Mouse (Mus musculus) thymus, postnatal 0 days (tissue): ENCODE measurements around the gene Tcf20. TPM values are rescaled to one million over a fixed set of nuclear protein-coding genes. Genes with fewer than 3 reads are reported as not detected.
"Not testable (repeated sequence)": the region's sequence is repeated elsewhere in the genome, so short reads cannot be mapped to it uniquely, and the experiment has no call there.

Source experiments
- DNase-seq: peaks from one replicate; pipeline ENCODE4 v3.0.0-alpha.2; 2015; ENCODE audit warnings: low spot score
- polyA plus RNA-seq: library from polyadenylated mRNA; unstranded; fragments of >200 nt; fragmentation: Nextera tagmentation; extraction: Ambion mirVana; gene quantifications from 2 replicates; pipeline ENCODE4 v1.2.1, GENCODE M21; 2015

The Tcf20 gene
- polyA plus RNA-seq, 1 experiment from 2014 or later = 13.1 TPM

DNA sequence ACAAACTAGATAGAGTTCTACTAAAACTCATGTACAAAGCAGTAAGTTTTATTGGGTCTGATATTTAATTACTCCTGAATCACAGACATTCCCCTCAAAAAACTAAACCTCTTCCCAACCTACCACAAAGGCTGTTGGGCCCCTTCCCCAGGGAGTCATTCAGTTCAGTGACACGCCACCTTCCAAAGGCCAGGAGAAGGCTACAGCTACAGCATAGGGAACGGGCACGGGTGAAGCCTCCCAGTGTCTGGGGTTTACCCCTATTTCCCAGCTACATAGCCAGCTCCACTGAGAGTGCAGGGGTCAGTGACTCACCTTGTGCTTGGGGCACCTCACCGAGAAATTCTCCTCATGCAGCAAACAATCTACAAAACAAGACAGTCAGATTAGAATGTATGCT lies 172.4 kb downstream of the Tcf20 start:
- DNase-seq = no peak

DNA sequence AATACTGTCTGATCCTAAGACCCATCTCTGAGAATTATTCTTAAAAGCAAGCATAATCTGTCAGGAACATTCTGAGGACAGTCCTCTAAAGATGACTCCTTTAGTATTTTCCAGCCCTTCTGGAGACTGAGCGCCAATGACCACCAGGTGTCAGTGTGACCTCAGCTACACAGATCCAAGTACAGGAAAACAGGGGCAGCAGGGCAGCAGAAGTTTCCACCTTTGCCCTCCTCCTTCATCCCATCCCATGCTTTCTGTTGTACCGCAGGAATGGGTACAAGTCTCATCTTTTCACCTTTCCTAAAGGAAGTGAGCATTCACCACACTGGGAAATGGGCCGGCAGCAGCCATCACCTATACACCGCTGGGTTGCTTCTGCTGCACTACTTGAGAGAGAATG lies 172.9 kb downstream of the Tcf20 start:
- DNase-seq = peak; percentile 45

DNA sequence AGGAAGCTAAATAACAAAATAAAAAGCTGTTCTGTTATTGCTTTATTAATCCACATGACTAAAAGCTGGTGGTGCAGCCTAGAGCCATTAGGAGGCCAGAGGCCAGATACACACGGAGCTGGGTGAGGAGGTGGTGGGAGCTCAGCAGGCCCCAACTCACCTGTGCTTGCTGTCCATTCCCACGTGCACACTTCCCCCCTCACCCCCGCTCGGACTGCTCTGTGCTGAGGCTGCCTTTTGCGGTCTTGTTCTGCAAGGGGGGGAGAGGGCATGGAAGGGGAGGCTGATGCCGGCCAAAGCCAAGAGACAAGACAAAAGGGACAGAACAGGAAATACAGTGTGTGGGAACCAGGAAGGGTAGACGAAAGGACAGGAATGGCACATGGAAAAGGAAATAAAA lies 173.4 kb downstream of the Tcf20 start:
- no peak for DNase-seq

DNA sequence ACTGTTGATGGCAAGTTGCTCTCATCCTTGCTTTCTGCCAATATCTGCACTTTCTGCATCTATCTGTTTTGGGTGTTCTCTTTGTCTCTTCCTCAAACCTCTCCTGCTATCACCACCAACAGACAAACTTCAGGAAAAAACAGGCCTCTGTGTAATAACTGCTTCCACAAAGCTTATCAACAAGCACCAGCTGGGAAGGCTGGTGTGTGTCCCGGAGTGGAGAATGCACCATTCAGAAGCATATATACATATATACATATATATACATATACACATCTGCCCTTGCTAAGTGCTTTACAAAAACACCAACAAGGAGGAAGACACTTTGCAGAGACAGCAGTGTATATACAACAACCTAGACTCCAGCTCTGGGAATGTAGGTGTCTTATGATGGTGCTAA lies 177.1 kb downstream of the Tcf20 start:
- no peak for DNase-seq

DNA sequence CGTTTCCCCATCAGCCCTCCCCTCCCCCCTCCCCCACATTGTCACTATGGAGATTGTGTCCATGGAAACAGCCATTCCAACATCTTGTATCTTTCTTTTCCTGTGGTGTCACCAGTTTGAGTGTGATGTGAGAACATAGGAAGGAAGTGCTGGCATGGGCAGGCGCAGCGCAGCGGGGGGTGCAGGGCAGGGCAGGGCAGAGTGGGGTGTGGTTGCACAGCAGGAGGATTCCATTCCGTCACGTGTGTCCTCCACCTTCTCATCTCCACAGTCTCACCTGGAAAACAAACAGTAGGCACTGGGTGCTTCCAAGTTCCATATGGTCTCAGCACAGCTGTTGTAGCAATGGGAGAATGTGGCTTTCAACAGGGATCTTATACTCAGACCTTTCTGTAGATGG lies 178.2 kb downstream of the Tcf20 start:
- DNase-seq = no peak

DNA sequence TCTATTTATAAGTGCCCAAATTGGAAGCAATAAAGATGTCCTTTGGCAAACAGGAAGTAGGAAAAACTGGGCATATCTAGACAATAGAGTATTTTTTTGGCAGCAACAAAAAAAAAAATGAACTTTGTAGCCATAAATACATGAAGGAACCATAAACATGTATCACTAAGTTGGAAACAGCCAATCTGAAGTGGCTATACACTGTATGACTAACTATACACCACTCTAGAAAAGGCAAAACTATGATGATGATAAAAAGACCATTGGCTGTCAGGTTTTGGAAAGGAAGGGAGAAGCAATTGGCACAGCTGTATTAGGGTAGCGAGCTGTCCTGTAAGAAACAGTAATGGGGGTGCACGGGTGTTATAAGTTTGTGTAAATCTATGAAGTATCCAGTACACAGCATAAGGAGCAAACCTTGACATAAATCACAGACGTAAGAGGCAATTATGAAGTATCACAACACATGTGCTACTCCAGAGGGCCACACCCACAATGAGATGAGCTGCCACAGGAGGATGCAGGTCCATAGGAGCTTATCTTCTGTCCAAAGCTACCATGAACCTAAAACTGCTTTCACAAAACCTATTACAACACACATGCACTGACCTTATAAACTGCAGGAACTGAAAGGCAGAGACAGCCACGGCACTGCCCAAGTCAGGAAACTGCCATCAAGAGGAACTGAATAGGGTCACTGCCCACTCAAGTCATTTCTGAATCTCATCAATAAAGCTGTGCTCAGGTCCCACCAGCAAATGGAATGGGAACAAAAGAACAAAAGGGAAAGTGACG lies 180.5 kb downstream of the Tcf20 start:
- no peak for DNase-seq

DNA sequence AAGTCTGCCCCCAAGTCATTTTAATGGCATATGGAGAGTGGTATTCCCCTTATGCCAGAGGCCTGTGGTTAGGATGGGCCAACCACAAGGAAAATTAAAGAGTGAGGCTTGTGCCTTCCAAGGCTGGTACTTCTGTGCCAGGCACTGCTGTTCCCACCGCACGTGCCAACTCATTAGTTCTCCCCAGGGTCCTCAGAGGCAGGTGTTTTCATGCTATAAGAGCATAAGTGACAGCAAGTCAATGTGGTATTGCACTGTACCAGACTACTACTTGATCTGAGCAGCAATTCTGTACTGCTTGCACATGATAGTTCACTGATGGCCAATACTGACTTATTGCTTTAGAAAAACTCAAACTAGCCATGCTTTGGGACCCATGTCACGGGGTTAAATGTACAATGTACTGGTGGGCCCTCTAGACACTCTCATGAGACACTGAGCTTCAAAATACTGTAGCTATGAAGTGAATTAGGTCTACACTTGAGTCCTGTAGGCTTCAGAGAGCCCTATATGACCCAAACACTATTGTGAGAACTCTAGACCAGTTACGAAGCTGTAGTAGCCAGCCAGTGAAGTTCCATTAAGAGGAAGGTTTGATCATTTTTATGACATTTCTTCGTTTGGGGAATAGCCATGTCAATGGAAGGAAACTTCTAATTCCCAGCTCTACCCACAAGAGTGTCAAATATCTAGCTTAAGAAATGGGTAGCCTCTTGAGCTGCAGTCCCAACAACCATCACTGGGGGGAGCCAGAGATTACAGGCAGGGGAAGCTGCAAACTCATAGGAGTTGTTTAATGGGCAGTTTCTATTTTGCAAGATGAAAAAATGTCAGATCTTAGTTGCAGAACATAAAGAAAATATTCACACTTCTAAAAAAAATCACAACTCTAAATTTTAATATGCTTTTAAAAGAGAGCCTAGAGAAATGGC lies 182.7 kb downstream of the Tcf20 start:
- DNase-seq = peak; percentile 77

DNA sequence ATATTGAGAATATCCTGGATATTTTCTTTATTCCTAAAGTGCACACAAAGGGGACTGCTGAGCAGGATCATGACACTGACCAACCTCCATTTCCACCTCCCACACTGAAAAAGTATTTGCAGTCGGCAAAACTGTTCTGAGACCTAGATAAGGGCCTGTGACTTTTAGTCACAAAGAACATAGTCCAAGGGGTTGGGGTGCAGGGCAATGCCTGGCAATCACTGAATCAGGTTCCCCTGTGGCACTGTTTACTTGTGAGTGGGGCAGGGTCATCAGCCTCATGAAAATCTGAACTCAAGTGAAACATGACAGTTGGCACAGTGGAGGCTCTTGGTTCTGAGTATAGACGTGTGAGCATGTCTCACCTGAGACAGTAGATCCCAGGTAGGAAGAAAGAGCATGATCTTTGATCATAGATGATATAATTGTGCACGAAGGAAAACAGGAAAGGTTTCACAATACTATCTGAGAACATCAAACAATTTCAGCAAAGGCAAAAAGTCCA lies 191.7 kb downstream of the Tcf20 start:
- DNase-seq = no peak

DNA sequence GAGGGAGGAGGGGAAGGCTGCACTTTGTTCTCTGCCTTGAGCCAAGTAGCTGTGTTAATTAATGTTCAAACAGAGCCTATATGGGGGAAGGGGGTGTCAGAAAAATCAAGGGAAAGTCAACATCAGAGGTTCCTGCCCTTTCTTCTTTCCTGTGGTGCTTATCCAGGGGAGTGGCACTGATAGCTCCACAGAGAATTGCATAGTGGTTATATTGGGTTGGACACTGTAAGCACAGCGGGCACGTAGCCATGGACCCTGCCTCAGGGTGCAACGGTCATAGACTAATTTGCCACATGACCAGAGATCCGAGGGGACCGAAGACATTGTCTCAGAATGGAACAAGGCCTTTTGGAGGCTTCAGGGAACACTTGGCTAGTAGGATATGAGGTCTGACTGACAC lies 193.4 kb downstream of the Tcf20 start, which contains the start of gene Cyp2d26:
Gene Cyp2d26 (minus strand): TSS at position 18 of the 400 bp plus-strand sequence.
- DNase-seq = no peak

DNA sequence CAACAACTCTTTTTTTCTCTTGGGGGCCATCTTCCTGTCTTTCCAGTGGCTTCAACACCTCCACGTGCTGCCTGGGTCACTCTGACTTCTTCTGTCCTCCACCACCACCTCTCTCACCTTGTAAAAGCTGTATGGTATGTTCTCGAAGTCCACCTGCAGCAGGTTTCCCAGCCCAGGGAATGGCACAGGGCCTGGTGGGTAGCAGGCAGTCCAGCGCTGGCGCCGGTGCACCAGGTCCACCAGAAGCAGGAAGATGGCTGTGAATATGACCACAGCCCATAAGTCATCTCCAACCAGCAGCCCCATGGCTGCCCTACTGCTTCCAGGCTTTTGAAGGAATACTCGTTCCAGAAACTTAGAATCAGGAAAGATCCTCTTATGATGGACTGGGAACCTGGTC lies 193.8 kb downstream of the Tcf20 start:
- DNase-seq = no peak

DNA sequence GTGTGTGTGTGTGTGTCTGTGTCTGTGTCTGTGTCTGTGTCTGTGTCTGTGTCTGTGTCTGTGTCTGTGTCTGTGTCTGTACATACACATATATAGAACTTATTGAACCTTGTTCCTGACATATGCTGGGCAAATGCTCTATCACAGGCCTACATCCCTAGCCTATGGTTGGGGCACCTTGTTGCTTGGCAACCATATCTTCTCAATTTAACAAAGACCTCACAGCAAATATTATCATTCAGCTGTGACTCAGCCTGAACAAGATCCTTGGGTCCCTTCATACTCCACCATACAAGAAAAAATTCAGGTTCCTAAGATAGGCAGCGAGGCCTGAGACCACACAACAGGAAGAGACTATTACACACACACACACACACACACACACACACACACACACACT lies 194.2 kb downstream of the Tcf20 start:
- no peak for DNase-seq

DNA sequence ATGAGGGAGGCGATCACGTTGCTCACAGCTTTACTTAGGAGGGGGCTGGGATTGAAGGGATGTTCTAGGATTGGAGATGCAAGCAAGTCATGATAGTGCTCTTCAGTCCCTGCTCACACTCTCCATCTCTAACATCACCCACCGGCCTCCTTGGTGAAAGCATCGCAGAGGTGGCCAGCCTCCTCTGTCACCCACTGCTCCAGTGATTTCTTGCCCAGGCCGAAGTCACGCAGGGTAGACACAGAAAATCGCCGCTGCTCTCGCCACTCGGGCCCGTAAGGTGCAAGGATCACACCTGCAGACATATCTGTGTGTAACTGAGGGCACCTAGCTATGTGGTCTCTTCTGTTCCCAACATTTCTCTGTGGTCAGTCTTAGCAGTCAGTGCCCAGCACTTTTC lies 195.1 kb downstream of the Tcf20 start:
- DNase-seq = no peak

DNA sequence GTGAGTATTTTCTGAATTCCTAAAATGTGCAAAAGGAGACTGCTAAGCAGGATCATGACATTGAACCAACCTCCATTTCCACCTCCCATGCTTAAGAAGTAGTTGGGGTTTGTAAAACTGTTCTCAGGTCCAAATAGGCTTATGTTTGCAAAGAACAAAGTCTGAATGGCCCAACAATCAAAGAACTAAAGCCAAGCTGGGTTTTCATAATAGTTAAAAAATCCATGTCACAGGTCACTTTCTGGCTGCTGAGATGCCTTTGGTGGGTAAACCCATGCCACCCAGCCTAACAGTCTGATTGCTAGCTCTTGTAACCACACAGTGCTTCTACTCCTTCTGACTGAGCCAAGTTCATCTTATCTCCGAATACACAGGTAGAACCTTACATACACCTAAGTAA lies 203.1 kb downstream of the Tcf20 start:
- no peak for DNase-seq

DNA sequence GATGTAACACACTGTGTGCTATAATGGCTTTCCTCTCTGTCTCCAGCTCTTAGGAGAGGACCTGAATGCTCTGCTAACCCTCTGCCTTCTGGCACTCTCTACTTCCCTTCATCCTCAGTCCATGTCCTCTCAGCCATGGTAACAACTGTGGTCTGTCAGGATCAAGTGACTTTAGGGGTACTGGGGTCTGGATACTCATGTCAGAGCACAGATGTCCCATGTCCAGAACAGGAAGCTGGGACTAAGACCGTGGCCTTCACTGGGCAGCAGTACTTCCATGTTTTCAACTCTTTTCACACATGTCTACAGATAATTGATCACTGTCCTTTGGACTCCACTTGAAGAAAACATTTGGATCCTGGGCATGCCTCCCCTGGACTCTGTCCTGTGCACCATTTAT lies 203.9 kb downstream of the Tcf20 start:
- DNase-seq = no peak

DNA sequence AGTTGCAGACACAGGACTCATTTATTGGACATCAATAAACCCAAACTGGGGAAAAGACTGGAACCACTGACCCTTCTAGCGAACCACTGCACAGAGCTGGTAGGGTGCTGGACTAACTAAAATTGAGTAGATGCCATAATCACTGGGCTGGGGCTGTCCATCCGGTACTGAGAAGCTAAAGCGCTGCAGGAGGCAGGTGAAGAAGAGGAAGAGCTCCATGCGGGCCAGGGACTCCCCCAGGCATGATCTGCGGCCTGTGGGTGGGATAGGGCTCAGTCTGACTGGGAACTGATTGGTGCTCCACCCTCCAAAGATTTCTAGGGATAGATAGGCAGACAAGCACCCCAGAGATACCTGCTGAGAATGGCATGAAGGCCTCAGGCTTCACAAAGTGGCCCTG lies 209.8 kb downstream of the Tcf20 start:
- DNase-seq = not testable (repeated sequence)

DNA sequence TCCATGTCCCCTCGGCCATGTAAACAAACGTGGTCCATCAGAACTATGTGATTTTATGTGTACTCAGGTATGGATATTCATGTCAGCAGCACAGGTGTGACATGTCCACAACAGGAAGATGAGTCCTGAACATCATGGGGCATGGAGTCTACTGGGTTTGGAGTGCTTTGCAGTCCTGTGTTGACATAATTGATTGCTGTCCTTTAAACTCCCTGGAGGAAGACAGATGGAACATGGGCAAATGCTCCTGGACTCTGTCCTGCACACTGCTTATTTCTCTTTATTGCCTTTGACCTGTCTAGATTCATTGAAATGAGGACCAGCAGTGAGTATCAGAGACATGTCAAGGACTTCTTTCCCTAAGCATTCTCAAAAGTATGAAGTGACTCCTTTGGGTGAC lies 221.7 kb downstream of the Tcf20 start:
- no peak for DNase-seq

DNA sequence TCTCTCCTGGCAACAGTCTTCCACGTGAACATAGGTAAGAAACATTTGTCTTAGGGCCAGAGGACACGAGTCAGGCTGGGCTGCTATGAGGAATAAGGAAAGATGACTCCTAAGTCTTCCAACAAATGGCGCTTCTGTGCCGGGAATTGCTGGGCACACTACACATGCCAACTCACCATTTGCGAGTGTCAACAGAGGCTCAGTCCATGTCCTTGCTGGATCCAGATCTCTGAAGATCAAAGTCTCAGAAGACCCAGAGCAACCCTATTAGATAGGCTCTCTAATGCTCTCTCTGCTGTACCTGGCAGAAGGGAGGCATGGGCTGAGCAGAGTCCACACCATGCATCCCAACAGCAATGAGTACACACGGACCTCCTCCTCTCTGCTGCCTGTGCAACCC lies 222.8 kb downstream of the Tcf20 start:
- DNase-seq = no peak

DNA sequence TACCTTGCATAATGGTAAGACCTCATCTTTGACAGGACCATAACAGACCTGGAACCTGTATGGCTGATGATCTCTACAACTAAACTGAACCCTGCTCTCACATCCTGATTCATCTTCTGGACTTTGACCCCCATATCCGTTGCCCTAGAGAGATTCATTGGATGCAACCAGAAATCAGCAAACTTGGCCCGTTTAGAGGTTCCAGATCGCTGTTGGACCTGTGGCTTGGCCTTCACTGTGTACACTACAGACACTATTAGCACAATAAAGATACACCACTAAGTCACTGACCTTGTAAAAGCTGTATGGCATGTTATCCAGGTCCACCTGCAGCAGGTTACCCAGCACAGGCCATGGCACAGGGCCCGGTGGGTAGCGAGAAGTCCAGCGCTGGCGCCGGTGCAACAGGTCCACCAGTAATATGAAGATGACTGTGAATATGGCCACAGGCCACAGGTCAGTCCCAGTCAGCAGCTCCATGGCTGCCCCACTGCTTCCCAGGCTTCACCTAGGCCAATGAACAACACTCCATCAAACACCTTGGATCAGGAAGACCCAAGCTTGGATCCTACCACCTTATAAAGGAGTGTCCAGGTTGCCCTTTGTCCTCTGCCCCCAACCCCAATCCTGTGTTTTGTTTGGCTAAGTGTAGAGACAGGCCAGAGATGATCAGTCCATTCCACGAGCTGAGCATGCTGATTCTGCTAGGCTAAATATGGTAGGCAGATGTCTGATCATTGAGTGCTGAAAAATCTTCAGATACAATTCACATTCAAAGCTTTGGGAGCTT lies 223.8 kb downstream of the Tcf20 start, which contains the start of gene Cyp2d40:
Gene Cyp2d40 (minus strand): TSS at position 553 of the 790 bp plus-strand sequence.
- DNase-seq = no peak
